Mouse (Mus musculus): ENCODE measurements at regions not wholly inside any gene's neighbourhood (a gene's known extent, or its start where the extent isn't known, plus 50 kb on each side); places are given as distances from the start of the nearest gene placed in this dataset.
A peak's percentile ranks its signal among the peaks of the same experiment; 100 is the strongest.
"Not testable (repeated sequence)": the region's sequence is repeated elsewhere in the genome, so short reads cannot be mapped to it uniquely, and the experiment has no call there.

DNA sequence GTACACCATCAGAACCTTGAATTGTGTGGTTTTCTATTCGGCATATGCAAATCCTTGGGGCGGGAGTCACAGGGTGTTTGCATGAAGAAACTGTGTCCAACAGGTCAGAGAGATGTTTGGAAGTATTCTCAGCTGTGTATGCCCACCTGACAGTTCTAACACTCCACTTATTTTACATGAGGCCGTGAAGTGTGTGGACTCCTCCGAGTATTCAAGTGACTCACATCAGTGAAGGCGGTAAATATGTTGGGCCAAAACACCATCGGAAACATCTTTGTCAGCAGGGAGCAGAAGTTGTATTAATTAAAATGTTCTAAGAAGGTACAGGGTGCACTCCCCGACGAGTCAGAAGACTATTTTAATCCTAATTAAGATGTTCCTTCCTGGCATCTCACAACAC lies 79.8 kb upstream of the Zbtb18 start:
- 86% methylated on average over 8 of the region's 8 CpGs for WGBS
- H3K9ac ChIP-seq (ENCODE audit: low read length), result no peak overlapping the region
- H3K9me3 ChIP-seq (ENCODE audit: control insufficient read depth, low read length), result no peaks in the 10 kb centered on the region
- H3K4me3 ChIP-seq (ENCODE audit: low read length), result no peak overlapping the region
- no peaks in the 10 kb centered on the region for H3K4me1 ChIP-seq (replicated peaks; ENCODE audit: control insufficient read depth, insufficient read depth, low read length)
- no peaks in the 10 kb centered on the region for H3K36me3 ChIP-seq (ENCODE audit: control insufficient read depth, insufficient read depth, low read length)
- H3K27me3 ChIP-seq (ENCODE audit: control insufficient read depth, insufficient read depth, low read depth, low read length), result no peaks in the 10 kb centered on the region
- no peak for ATAC-seq (ENCODE audit: low read depth)
- H3K4me2 ChIP-seq (ENCODE audit: low read depth, low read length), result no peak overlapping the region
- no peak overlapping the region for H3K27ac ChIP-seq (ENCODE audit: low read length)

- Histone ChIP-seq H3K9ac (ENCODE audit: low read length) (no peak overlapping the region), H3K27me3 (ENCODE audit: control insufficient read depth, insufficient read depth, low read depth, low read length) (no peaks in the 10 kb centered on the region), H3K4me2 (ENCODE audit: low read depth, low read length) (no peak overlapping the region), H3K36me3 (ENCODE audit: control insufficient read depth, insufficient read depth, low read length) (no peaks in the 10 kb centered on the region), H3K4me3 (ENCODE audit: low read length) (no peak overlapping the region), H3K4me1 (replicated peaks; ENCODE audit: control insufficient read depth, insufficient read depth, low read length) (no peaks in the 10 kb centered on the region), H3K9me3 (ENCODE audit: control insufficient read depth, low read length) (no peaks in the 10 kb centered on the region), H3K27ac (ENCODE audit: low read length) (no peak overlapping the region)
- no peak for ATAC-seq (ENCODE audit: low read depth)
- 86% methylated on average over 17 of the region's 17 CpGs for WGBS
These were observed 90.5 kb upstream of the Akt3 start for GRCm38 (mm10) chr1:177348400-177349092.

- H3K4me2 ChIP-seq (ENCODE audit: low read depth, low read length), result no peak overlapping the region
- no peak overlapping the region for H3K27ac ChIP-seq (ENCODE audit: low read length)
- H3K36me3 ChIP-seq (ENCODE audit: control insufficient read depth, insufficient read depth, low read length), result no peaks in the 10 kb centered on the region
- H3K4me1 ChIP-seq (replicated peaks; ENCODE audit: control insufficient read depth, insufficient read depth, low read length), result peaks cover 3% of the 10 kb centered on the region; the same call in 1 of the 2 replicates
- 44% methylated on average over 4 of the region's 4 CpGs for WGBS
- no peaks in the 10 kb centered on the region for H3K9me3 ChIP-seq (ENCODE audit: control insufficient read depth, low read length)
- H3K9ac ChIP-seq (ENCODE audit: low read length), result no peak overlapping the region
- no peak for ATAC-seq (ENCODE audit: low read depth)
- H3K27me3 ChIP-seq (ENCODE audit: control insufficient read depth, insufficient read depth, low read depth, low read length), result no peaks in the 10 kb centered on the region
- no peak overlapping the region for H3K4me3 ChIP-seq (ENCODE audit: low read length)
These were observed 89.2 kb upstream of the Akt3 start for GRCm38 (mm10) chr1:177347208-177347607.

GRCm38 (mm10) chr1:177346540-177346939 lies 88.5 kb upstream of the Akt3 start:
- Histone ChIP-seq H3K9ac (ENCODE audit: low read length) (no peak overlapping the region), H3K9me3 (ENCODE audit: control insufficient read depth, low read length) (no peaks in the 10 kb centered on the region), H3K27me3 (ENCODE audit: control insufficient read depth, insufficient read depth, low read depth, low read length) (no peaks in the 10 kb centered on the region), H3K4me2 (ENCODE audit: low read depth, low read length) (no peak overlapping the region), H3K4me1 (replicated peaks; ENCODE audit: control insufficient read depth, insufficient read depth, low read length) (peaks cover 3% of the 10 kb centered on the region; the same call in 1 of the 2 replicates), H3K4me3 (ENCODE audit: low read length) (no peak overlapping the region), H3K36me3 (ENCODE audit: control insufficient read depth, insufficient read depth, low read length) (no peaks in the 10 kb centered on the region), H3K27ac (ENCODE audit: low read length) (no peak overlapping the region)
- ATAC-seq (ENCODE audit: low read depth), result no peak
- WGBS, result 52% methylated on average over 6 of the region's 6 CpGs

- Histone ChIP-seq H3K4me2 (ENCODE audit: low read depth, low read length) (no peak overlapping the region), H3K9me3 (ENCODE audit: control insufficient read depth, low read length) (no peaks in the 10 kb centered on the region), H3K4me3 (ENCODE audit: low read length) (no peak overlapping the region), H3K27ac (ENCODE audit: low read length) (no peak overlapping the region), H3K36me3 (ENCODE audit: control insufficient read depth, insufficient read depth, low read length) (no peaks in the 10 kb centered on the region), H3K27me3 (ENCODE audit: control insufficient read depth, insufficient read depth, low read depth, low read length) (no peaks in the 10 kb centered on the region), H3K4me1 (replicated peaks; ENCODE audit: control insufficient read depth, insufficient read depth, low read length) (peaks cover 3% of the 10 kb centered on the region; the same call in 1 of the 2 replicates), H3K9ac (ENCODE audit: low read length) (no peak overlapping the region)
- 63% methylated on average over 6 of the region's 6 CpGs for WGBS
- ATAC-seq (ENCODE audit: low read depth), result no peak
These were observed 87.5 kb upstream of the Akt3 start for GRCm38 (mm10) chr1:177345540-177345939.

DNA sequence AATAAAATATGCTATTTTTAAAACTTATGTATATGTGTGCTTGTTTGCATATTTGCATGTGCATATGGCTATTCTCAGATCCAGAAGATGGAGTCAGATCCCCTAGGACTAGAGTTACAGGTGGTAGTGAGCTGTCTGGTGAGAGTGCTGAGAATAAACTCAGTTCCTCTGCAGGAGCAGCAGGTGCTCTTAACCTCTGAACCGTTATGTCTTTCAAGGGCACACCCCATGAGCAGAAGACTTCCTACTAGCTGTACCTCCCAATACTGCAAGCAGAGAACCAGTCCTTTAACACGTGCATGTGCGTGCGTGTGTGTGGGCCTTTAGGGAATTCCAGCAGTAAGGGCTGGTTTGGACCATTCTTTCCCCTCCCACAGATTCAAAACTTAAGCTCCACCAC lies 85.9 kb upstream of the Akt3 start:
- Histone ChIP-seq H3K36me3 (ENCODE audit: control insufficient read depth, insufficient read depth, low read length) (no peaks in the 10 kb centered on the region), H3K4me3 (ENCODE audit: low read length) (no peak overlapping the region), H3K9me3 (ENCODE audit: control insufficient read depth, low read length) (no peaks in the 10 kb centered on the region), H3K4me2 (ENCODE audit: low read depth, low read length) (no peak overlapping the region), H3K4me1 (replicated peaks; ENCODE audit: control insufficient read depth, insufficient read depth, low read length) (peaks cover 3% of the 10 kb centered on the region; the same call in 1 of the 2 replicates), H3K27me3 (ENCODE audit: control insufficient read depth, insufficient read depth, low read depth, low read length) (no peaks in the 10 kb centered on the region), H3K9ac (ENCODE audit: low read length) (no peak overlapping the region), H3K27ac (ENCODE audit: low read length) (no peak overlapping the region)
- 76% methylated on average over 4 of the region's 4 CpGs for WGBS
- no peak for ATAC-seq (ENCODE audit: low read depth)

GRCm38 (mm10) chr1:177343121-177343520 lies 85.1 kb upstream of the Akt3 start:
- no peak overlapping the region for H3K4me3 ChIP-seq (ENCODE audit: low read length)
- WGBS, result 10% methylated on average over 6 of the region's 6 CpGs
- H3K27ac ChIP-seq (ENCODE audit: low read length), result no peak overlapping the region
- ATAC-seq (ENCODE audit: low read depth), result no peak
- no peaks in the 10 kb centered on the region for H3K36me3 ChIP-seq (ENCODE audit: control insufficient read depth, insufficient read depth, low read length)
- H3K9ac ChIP-seq (ENCODE audit: low read length), result no peak overlapping the region
- H3K27me3 ChIP-seq (ENCODE audit: control insufficient read depth, insufficient read depth, low read depth, low read length), result no peaks in the 10 kb centered on the region
- no peaks in the 10 kb centered on the region for H3K9me3 ChIP-seq (ENCODE audit: control insufficient read depth, low read length)
- no peak overlapping the region for H3K4me2 ChIP-seq (ENCODE audit: low read depth, low read length)
- peaks cover 6% of the 10 kb centered on the region; the same call in 1 of the 2 replicates for H3K4me1 ChIP-seq (replicated peaks; ENCODE audit: control insufficient read depth, insufficient read depth, low read length)

DNA sequence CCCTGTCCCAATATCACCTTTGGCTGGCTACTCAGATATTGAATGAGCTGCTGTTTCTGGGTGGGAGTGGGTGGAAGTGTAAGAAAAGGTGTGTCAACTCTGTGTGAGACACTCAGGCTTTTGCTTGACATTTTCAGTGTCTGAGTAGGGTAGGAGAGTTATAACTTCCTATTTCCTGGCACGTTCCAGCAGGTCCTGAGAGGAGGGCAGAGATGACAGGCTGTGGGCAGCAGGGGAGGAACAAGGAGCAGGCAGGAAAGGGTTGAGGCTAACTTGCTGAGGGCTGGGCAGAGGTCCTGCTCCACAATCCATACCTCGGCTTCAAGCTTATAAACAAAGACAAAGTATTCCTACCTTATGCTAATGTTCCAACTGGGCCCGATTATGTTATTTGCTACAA lies 82.2 kb upstream of the Akt3 start:
- Histone ChIP-seq H3K4me2 (ENCODE audit: low read depth, low read length) (no peak overlapping the region), H3K27me3 (ENCODE audit: control insufficient read depth, insufficient read depth, low read depth, low read length) (no peaks in the 10 kb centered on the region), H3K4me1 (replicated peaks; ENCODE audit: control insufficient read depth, insufficient read depth, low read length) (peaks cover 7% of the 10 kb centered on the region; the same call in 1 of the 2 replicates), H3K4me3 (ENCODE audit: low read length) (no peak overlapping the region), H3K9me3 (ENCODE audit: control insufficient read depth, low read length) (no peaks in the 10 kb centered on the region), H3K27ac (ENCODE audit: low read length) (no peak overlapping the region), H3K36me3 (ENCODE audit: control insufficient read depth, insufficient read depth, low read length) (no peaks in the 10 kb centered on the region), H3K9ac (ENCODE audit: low read length) (no peak overlapping the region)
- ATAC-seq (ENCODE audit: low read depth), result no peak
- WGBS, result 55% methylated on average over 3 of the region's 3 CpGs

GRCm38 (mm10) chr1:177339207-177339787 lies 81.3 kb upstream of the Akt3 start:
- not testable (repeated sequence) for ATAC-seq (ENCODE audit: low read depth)

More at GRCm38 (mm10) chr1:177339207-177339787, 81.3 kb upstream of the Akt3 start:
- peak overlapping the region; percentile 84 for H3K27ac ChIP-seq (ENCODE audit: low read length)
- H3K4me2 ChIP-seq (ENCODE audit: low read depth, low read length), result peak overlapping the region; percentile 83
- not testable (repeated sequence) for H3K4me1 ChIP-seq (replicated peaks; ENCODE audit: control insufficient read depth, insufficient read depth, low read length); H3K27me3 ChIP-seq (ENCODE audit: control insufficient read depth, insufficient read depth, low read depth, low read length); H3K9me3 ChIP-seq (ENCODE audit: control insufficient read depth, low read length); H3K36me3 ChIP-seq (ENCODE audit: control insufficient read depth, insufficient read depth, low read length)
- peak overlapping the region; percentile 70 for H3K9ac ChIP-seq (ENCODE audit: low read length)
- WGBS, result 56% methylated on average over 11 of the region's 13 CpGs
- peak overlapping the region; percentile 57 for H3K4me3 ChIP-seq (ENCODE audit: low read length)
